Mouse (Mus musculus): ENCODE data around the gene Med21. TPM values are rescaled to one million over a fixed set of nuclear protein-coding genes. Genes with fewer than 3 reads are reported as not detected.

Med21 gene
- total RNA-seq, 2 experiments from 2014 or later, result 46.3 to 52.4 TPM

DNA sequence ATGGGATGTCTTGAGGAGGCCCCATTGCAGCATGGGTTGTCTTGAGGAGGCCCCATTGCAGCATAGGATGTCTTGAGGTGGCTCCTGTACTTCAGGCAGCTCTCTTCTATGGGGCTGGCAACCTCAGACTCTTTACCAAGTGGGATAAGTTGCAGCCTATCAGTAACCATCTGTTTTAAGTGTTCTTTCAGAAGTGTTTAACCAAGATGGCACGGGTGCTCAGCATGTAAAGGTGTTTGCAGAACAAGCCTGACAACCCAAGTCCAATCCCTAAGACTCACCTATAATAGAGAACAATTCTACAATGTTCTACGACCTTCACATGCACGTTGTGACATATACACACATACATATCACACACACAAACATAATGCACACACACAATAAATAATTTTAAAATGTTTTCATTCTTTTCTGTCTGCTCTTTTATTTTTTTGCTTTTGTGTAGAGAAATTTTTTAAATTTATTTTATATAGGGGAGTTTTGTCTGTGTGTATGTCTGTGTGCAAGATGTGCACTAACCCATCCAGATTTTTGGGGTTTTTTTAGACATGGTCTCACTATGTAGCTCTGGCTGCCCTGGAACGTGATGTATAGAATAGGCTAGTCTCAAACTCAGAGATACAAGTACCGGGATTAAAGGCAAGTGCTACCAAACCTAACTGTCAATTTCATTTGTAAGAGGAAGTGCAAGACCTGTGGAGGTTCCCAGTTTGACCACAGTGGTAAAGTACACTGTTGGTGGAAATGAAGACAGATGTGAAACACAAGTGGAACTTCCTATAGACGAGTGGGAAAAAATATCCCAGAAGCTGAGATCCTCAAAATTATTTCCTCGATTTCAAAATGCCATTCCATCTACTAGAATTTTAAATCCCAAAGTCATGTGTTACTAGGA, 2.0 kb upstream of the Med21 start:
- no peak for DNase-seq

DNA sequence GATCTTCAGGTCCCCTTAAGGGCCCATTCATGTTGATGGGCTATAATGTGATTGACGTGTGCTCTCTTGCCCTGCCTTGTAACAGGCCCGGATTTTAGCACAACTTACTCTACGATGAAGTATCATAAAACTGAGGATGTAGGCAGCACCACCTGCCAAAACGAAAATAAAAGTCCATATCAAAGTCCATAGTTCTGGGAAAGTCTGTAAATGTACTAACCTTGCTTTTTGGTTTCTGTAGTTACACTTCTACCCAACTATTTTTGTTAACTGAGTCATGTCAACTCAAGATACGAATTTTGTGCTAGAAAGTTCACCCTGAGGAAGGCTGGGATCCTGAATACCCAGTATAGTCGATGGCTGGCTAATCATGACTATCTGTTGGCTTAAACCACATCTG, 1.4 kb upstream of the Med21 start:
- DNase-seq, result no peak

GRCm38 (mm10) chr6:146641621-146642210, 631 bp upstream of the Med21 start:
- no peak for DNase-seq

GRCm38 (mm10) chr6:146643184-146643570, 830 bp downstream of the Med21 start:
- DNase-seq, result no peak

DNA sequence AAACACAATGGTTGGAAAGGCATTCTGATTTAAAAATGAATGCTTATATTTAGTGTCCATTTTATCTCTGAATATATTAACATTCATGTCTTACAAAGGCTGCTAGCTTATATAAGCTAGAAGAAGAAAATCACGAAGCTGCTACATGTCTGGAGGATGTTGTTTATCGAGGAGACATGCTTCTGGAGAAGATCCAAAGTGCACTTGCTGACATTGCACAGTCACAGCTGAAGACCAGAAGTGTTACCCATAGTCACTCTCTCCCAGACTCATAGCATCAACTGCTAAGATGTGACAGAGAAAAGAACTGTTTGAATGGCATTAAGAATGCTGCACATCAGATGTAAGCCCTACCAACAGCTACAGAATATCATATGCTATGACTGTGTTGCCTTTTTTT, 7.7 kb downstream of the Med21 start:
- no peak for DNase-seq

DNA sequence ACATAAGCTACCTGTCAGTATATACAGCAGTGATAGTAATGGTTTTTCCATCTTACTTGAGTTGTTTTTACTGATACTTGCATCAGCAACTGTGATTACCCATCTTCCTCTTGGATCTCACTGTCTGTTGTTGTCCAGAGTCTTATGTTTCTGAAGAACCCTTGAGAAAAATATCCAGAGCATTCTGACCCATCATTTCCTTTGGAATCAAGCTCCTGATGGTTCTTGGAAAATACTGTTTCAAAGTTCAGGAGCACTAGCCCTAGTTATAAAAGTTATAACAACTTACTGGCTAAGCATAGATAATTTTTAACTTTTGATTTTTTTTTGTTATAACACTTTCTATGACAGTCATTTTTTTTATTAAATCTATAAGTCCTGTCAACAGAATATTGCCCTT, 9.1 kb downstream of the Med21 start:
- no peak for DNase-seq

- no peak for DNase-seq
Measured at GRCm38 (mm10) chr6:146653197-146653596, 10.8 kb downstream of the Med21 start.

DNA sequence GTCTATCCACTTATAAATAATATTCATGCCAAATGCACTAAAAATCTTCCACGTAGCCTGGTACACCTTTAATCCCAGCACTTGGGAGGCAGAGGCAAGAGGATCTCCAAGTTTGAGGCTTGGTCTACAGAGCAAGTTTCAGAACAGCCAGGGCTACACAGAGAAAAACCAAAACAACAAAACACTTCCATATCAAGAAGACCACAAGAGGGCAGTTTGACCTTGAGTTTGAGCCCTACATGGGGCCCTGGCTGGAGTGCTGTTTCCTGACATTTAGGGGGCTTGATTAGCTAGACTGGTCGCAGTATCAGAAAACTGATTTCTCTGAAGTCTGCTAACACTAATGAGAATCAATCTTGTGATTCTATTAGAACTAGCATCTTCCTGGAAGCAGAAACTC, 18.2 kb downstream of the Med21 start:
- no peak for DNase-seq

DNA sequence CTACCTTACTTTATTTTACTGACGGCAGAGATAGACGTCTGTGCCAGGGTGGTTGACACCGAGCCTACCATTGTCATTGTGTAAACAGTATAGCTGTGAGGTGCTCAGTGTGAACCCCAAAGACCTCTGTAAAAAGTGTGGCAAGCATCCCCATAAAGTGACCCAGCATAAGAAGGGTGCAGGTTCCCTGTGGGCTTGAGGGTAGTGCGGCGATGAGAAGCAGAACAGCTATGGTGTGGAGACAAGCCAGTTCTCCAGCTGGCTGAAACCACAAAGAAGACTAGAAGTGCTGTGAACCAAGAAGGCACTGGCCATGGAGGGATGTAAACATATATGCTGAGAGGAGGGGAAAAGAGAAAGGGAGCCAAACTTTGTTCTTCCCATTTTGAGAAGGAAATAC, 19.3 kb downstream of the Med21 start:
- no peak for DNase-seq

GRCm38 (mm10) chr6:146662679-146663078, 20.3 kb downstream of the Med21 start:
- peak; percentile 30 for DNase-seq

DNA sequence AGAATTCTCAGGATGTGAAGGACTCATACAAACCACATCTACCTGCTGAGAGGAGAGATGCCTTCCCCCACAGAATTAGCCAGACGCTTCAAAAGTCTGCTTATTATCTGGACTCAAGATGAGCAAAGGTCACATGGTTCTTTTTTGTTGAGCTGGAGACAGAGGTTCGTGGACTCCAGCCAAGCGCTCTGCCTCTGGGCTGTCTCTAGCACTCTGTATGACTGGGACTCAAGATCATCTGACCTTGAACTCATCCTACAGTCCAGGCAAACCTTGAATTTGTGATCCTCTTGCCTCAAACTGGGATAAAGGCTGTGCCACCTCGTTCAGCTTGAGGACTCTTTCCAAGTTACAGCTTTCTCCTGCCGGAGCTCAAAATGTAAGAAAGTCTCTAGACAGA, 21.8 kb downstream of the Med21 start:
- no peak for DNase-seq

GRCm38 (mm10) chr6:146664917-146665316, 22.6 kb downstream of the Med21 start:
- no peak for DNase-seq

GRCm38 (mm10) chr6:146665408-146665807, 23.1 kb downstream of the Med21 start:
- DNase-seq, result no peak

DNA sequence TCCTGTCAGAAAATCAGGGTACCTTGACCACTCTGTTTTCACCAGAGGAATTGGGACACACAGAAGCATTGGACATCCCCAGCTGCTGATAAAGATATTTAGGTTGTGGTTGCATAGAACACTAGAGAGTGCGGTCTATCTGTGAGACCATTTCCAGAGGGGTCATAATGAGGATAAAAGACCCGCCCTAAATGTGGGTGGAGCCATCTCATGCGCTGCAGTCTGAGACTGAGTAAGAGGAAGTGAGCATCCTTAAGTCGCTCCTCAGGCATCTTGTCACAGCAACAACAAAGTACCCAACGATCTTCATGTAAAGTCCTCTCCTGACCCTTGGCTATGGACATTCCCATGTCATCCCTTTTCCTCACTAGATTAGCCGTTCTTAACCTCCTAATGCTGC, 24.5 kb downstream of the Med21 start:
- DNase-seq, result no peak

- no peak for DNase-seq
Measured at GRCm38 (mm10) chr6:146668606-146669005, 26.3 kb downstream of the Med21 start.

DNA sequence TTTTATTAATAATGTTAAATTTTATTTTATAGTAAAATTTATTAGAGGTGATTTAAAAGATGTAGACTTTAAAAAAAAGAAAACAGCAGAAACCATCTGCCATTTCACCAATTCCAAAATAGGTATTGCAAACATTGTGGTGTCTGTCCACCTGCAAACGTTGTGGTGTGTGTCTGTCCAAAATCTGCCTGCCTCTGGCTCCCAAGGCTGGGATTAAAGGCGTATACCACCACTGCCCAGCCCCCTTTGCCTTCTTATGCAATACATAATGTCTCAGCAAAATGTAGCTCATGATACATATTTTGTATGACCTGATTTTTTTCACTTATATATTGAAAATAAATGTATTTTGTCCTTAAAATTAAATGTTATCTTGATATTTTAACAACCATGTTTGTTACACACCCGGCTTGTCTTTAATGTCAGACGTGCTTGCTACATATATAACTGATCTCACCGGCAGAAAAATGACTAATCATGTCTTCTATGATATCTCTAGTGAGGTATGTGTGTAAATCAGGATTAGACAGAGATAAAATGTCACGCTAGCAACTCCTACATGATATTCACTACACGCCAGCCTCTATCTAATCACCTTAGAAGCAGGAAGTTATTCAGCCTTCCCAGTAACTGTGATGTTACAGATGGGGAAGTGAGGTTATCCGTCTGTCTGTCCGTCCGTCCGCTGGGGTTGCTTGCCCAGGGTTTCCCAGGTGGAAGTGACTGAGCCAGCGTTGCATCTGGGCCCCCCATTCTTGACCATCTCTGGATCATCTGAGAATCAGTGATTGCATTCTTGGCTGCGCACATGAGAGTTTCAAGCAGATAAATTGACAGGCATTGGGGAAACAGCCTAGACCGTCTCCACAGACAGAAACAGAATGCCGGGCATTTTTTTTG, 28.9 kb downstream of the Med21 start:
- DNase-seq, result no peak

GRCm38 (mm10) chr6:146672106-146672505, 29.8 kb downstream of the Med21 start:
- no peak for DNase-seq

- DNase-seq, result no peak
Measured at GRCm38 (mm10) chr6:146673696-146674095, 31.3 kb downstream of the Med21 start.

DNA sequence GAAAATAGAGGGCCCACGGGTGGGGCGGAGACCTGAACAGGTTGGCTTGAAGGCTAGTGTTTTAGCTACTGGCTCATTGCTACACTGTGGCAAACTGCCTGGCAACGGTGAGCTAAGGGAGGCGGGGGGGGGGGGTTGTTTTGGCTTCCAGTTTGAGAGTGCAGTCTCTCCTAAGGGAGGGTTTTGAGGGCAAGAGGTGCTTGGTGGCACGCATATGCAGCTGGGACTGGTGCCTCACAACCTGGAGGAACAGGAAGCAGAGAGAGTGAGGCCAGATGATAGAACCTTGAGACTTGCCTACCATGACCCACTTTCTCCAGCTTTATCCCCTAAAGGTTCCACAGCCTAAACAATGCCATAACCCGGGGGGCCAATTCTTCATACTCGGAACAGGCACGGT, 32.1 kb downstream of the Med21 start:
- DNase-seq, result no peak

- DNase-seq, result no peak
Measured at GRCm38 (mm10) chr6:146674881-146675536, 32.7 kb downstream of the Med21 start.

DNA sequence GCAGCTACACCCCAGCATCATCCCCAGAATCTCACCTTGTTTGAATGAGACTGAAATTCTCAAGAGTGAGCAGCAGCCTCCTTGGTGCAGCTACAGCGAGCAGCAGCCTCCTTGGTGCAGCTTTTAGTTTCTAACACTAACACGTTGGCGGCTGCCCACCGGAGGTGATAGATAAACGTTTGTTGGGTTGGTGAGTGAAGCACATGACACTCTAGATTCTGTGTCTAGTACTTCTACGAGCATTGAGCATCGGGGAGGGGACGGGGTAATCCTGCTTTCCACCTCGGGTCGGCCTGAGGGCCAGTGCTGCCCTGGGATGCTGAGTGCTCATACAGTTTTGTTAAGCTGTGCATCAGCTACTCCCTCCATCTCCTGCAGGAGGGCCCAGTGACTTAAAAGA, 34.6 kb downstream of the Med21 start:
- no peak for DNase-seq
